Mouse (Mus musculus) limb, embryonic 11.5 days (tissue): ENCODE data around the gene Gm9945. TPM values are rescaled to one million over a fixed set of nuclear protein-coding genes. Genes with fewer than 3 reads are reported as not detected.

Experiments used
- ATAC-seq: fragments of 200-750 bp; cut with Nextera tagmentation; 2 replicates; pipeline ENCODE4 v1.8.0; 2017; ENCODE audit warnings: low read depth; ENCODE audit not compliant: insufficient number of reproducible peaks, low FRiP score, low TSS enrichment
- DNase-seq: peaks from one replicate; pipeline ENCODE4 v3.0.0-alpha.2; 2015; ENCODE audit warnings: low spot score
- H3K27ac ChIP-seq: fragments of 300-500 bp; sonication (generic); replicated peaks from 2 replicates; pipeline ENCODE4 v1.5.1; 2014; ENCODE audit warnings: low read depth, mild to moderate bottlenecking, low read length
- H3K27me3 ChIP-seq: fragments of 300-500 bp; sonication (generic); 2 replicates; pipeline ENCODE4 v1.6.1; 2014; ENCODE audit warnings: mild to moderate bottlenecking, low read length, mixed read lengths; ENCODE audit not compliant: control insufficient read depth, insufficient read depth
- H3K36me3 ChIP-seq: fragments of 300-500 bp; sonication (generic); 2 replicates; pipeline ENCODE4 v1.6.1; 2014; ENCODE audit warnings: mild to moderate bottlenecking, low read length, moderate library complexity, mixed read lengths; ENCODE audit not compliant: control insufficient read depth, insufficient read depth
- H3K4me1 ChIP-seq: fragments of 300-500 bp; sonication (generic); 2 replicates; pipeline ENCODE4 v1.6.1; 2014; ENCODE audit warnings: low read length, mixed read lengths; ENCODE audit not compliant: control insufficient read depth, insufficient read depth
- H3K4me2 ChIP-seq: fragments of 300-500 bp; sonication (generic); 2 replicates; pipeline ENCODE4 v1.6.1; 2014; ENCODE audit warnings: low read depth, mild to moderate bottlenecking, moderate library complexity; ENCODE audit not compliant: severe bottlenecking
- H3K4me3 ChIP-seq: fragments of 300-500 bp; sonication (generic); 2 replicates; pipeline ENCODE4 v1.5.1; 2014; ENCODE audit warnings: low read depth, low read length
- H3K9ac ChIP-seq: fragments of 300-500 bp; sonication (generic); 2 replicates; pipeline ENCODE4 v1.6.1; 2014; ENCODE audit warnings: mild to moderate bottlenecking, low read length
- H3K9me3 ChIP-seq: fragments of 300-500 bp; sonication (generic); 2 replicates; pipeline ENCODE4 v1.6.1; 2016; ENCODE audit warnings: low read length; ENCODE audit not compliant: control insufficient read depth
- WGBS: fragments of 180-500 bp; shearing (Covaris S2); extraction: QIAGEN DNeasy Blood & Tissue Kit; methylation state at CpG from one replicate; pipeline ENCODE4 v1.1.7; 2014; 5-methylcytosine and 5-hydroxymethylcytosine counted together
- polyA plus RNA-seq: library from polyadenylated mRNA; unstranded; fragments of >200 nt; fragmentation: Nextera tagmentation; extraction: Ambion mirVana; gene quantifications from 2 replicates; pipeline ENCODE4 v1.2.1, GENCODE M21; 2014

Gene Gm9945
- polyA plus RNA-seq, 1 experiment from 2014 or later: not detected

- Histone ChIP-seq H3K27ac (no peak within 1 kb of the TSS), H3K36me3 (no peaks in the 10 kb centered on the region), H3K4me2 (peak within 1 kb of the TSS; percentile 84), H3K27me3 (no peaks in the 10 kb centered on the region), H3K9ac (peak within 1 kb of the TSS; percentile 82), H3K9me3 (no peaks in the 10 kb centered on the region), H3K4me3 (peak within 1 kb of the TSS; percentile 78), H3K4me1 (peaks cover 21% of the 10 kb centered on the region)
- ATAC-seq (peak; percentile 78), DNase-seq (peak; percentile 75)
- 5% methylated on average over 69 of the region's 79 CpGs for WGBS
These were observed 39.5 kb downstream of the Gm9945 start, which contains the start of gene Sept8 for GRCm38 (mm10) chr11:53519207-53520121. TSS of gene Sept8 (plus strand) at chr11:53519257.

- WGBS: 3% methylated on average over 24 of the region's 24 CpGs
- Histone ChIP-seq H3K36me3 (no peaks in the 10 kb centered on the region), H3K27me3 (no peaks in the 10 kb centered on the region), H3K9me3 (no peaks in the 10 kb centered on the region), H3K4me2 (peak overlapping the region; percentile 84), H3K9ac (peak overlapping the region; percentile 82), H3K27ac (peak overlapping the region; percentile 56; the same call in 1 of the 2 replicates), H3K4me3 (peak overlapping the region; percentile 78), H3K4me1 (peaks cover 23% of the 10 kb centered on the region)
- ATAC-seq (peak; percentile 44; the same call in 1 of the 2 replicates), DNase-seq (peak; percentile 51)
These were observed 40.4 kb downstream of the Gm9945 start for GRCm38 (mm10) chr11:53520122-53520978.

- no peak overlapping the region for H3K27ac ChIP-seq
- no peaks in the 10 kb centered on the region for H3K36me3 ChIP-seq
- 52% methylated on average over 16 of the region's 16 CpGs for WGBS
- H3K9ac ChIP-seq: no peak overlapping the region
- peak overlapping the region; percentile 78 for H3K4me3 ChIP-seq
- DNase-seq (peak; percentile 43), ATAC-seq (no peak)
- peaks cover 23% of the 10 kb centered on the region for H3K4me1 ChIP-seq
- peak overlapping the region; percentile 84 for H3K4me2 ChIP-seq
- no peaks in the 10 kb centered on the region for H3K9me3 ChIP-seq
- no peaks in the 10 kb centered on the region for H3K27me3 ChIP-seq
These were observed 41.3 kb downstream of the Gm9945 start for GRCm38 (mm10) chr11:53521120-53521820.

- Histone ChIP-seq H3K4me1 (peaks cover 23% of the 10 kb centered on the region), H3K9ac (no peak overlapping the region), H3K9me3 (no peaks in the 10 kb centered on the region), H3K4me3 (no peak overlapping the region), H3K27me3 (no peaks in the 10 kb centered on the region), H3K36me3 (no peaks in the 10 kb centered on the region), H3K27ac (no peak overlapping the region), H3K4me2 (no peak overlapping the region; the same call in 1 of the 2 replicates)
- no peak for ATAC-seq
- DNase-seq: no peak
- 91% methylated on average over 7 of the region's 7 CpGs for WGBS
These were observed 41.8 kb downstream of the Gm9945 start for GRCm38 (mm10) chr11:53521821-53522131.

GRCm38 (mm10) chr11:53522362-53522761 lies 42.4 kb downstream of the Gm9945 start:
- Histone ChIP-seq H3K4me3 (no peak overlapping the region), H3K4me2 (no peak overlapping the region), H3K9me3 (no peaks in the 10 kb centered on the region), H3K27me3 (no peaks in the 10 kb centered on the region), H3K36me3 (no peaks in the 10 kb centered on the region), H3K9ac (no peak overlapping the region), H3K4me1 (peaks cover 23% of the 10 kb centered on the region), H3K27ac (no peak overlapping the region)
- DNase-seq (no peak), ATAC-seq (no peak)
- WGBS: 92% methylated on average over 3 of the region's 3 CpGs

GRCm38 (mm10) chr11:53522930-53523329 lies 43.0 kb downstream of the Gm9945 start:
- WGBS: 51% methylated on average over 9 of the region's 9 CpGs
- no peak overlapping the region for H3K27ac ChIP-seq
- peaks cover 23% of the 10 kb centered on the region for H3K4me1 ChIP-seq
- H3K36me3 ChIP-seq: no peaks in the 10 kb centered on the region
- DNase-seq (no peak), ATAC-seq (no peak)
- no peaks in the 10 kb centered on the region for H3K9me3 ChIP-seq
- H3K4me3 ChIP-seq: no peak overlapping the region
- no peak overlapping the region for H3K4me2 ChIP-seq
- H3K9ac ChIP-seq: no peak overlapping the region
- no peaks in the 10 kb centered on the region for H3K27me3 ChIP-seq

- H3K36me3 ChIP-seq: no peaks in the 10 kb centered on the region
- peaks cover 23% of the 10 kb centered on the region for H3K4me1 ChIP-seq
- H3K4me2 ChIP-seq: no peak overlapping the region
- no peak overlapping the region for H3K4me3 ChIP-seq
- no peaks in the 10 kb centered on the region for H3K9me3 ChIP-seq
- no peak overlapping the region for H3K27ac ChIP-seq
- DNase-seq (peak; percentile 61), ATAC-seq (no peak)
- no peak overlapping the region for H3K9ac ChIP-seq
- 56% methylated on average over 14 of the region's 14 CpGs for WGBS
- H3K27me3 ChIP-seq: no peaks in the 10 kb centered on the region
These were observed 43.8 kb downstream of the Gm9945 start for GRCm38 (mm10) chr11:53523545-53524405.
